Mouse (Mus musculus) olfactory bulb, adult 2 months (tissue): ENCODE measurements around the gene Slc12a5.

Experiments used
- CTCF ChIP-seq: fragments of 200-500 bp; IDR thresholded peaks from 2 replicates; pipeline ENCODE4 v1.5.1; 2012; ENCODE audit warnings: low read depth, mild to moderate bottlenecking, low read length, moderate library complexity; ENCODE audit not compliant: insufficient read depth
- POLR2A ChIP-seq: fragments of 200-500 bp; IDR thresholded peaks from 2 replicates; pipeline ENCODE4 v1.6.1; 2012; ENCODE audit warnings: mild to moderate bottlenecking, low read depth, low read length, moderate library complexity; ENCODE audit not compliant: insufficient read depth

DNA sequence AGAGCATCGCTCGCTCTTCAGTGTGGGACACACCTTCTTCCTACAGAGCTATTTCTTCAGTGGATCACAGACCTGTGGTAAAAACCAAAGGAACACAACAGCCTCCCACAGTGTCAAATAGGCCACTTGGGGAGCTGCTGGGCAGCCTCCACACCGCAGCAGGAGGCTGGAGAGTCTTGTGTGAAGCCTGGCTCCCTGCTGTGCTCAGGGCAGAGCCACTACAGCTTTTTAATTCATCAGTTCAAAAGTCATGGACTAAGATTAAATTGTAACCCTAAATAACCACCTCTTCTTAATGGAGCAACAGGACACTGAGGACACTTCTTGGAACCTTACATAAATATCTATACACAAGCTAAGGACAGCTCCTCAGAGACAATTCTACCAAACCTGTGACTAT lies 42.5 kb downstream of the Slc12a5 start:
- TF ChIP-seq CTCF (no peak), POLR2A (no peak)
